Mouse (Mus musculus): ENCODE results near the gene Olfr444.

Gene Olfr444

DNA sequence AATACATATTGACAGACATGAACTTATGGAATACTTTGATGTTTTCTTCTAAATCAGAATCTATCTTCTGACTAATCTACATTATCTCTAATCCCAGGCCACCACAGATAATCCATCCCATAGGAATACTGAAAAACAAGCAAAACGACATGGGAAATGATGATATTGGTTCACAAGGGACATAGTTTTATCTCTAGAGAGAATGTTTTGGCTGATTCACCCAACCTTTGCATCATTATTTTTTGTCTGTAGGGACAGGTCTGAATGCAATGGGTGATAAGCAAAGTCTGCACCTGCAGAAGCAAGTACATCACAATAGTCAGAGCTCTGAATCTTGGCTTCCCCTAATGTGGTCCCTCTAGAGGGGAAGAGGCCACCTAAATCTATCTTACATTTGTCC, at the start of gene Olfr444:
TSS of gene Olfr444 (plus strand) at position 301 of the 400 bp plus-strand sequence.
- no peak for DNase-seq (ENCODE audit: low read depth, low spot score)

DNA sequence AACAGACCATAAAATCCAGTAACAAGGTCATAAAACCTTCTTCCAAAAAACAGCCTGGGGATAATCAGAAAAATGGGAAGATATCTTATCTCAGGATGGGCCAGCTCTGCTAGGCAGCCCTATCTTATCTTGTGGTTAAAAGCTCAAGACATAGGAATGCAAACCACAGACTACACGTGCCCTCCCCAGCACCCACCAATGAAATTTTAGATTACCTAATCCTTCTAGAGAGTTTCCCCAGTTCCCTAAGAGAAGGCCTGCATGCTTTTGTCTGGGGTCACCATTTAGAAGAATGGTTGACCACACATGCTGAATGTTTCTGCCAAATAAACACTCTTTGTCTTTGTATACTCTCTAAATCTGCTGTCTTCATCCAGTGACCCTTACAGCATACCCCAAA, 48.5 kb upstream of the Olfr444 start:
- DNase-seq (ENCODE audit: low read depth, low spot score): no peak

DNA sequence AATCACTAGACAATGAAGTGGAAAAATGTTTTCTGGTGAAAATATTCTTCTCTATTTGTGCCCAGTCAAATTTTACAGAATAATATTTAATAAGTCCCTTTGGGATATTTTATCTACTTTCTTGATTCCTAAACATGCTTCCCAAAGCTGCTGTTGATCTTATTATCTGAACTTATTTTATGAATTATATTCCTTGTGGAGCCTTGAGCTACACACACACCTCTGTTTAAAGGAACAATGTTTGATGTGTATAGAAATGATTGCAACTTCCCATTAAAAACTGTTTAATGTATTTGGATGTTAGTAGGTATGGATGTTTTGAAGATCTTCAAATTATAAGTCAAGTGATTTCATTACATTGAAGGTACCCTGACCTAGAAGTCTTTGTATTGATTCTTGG, 40.3 kb upstream of the Olfr444 start, which contains the start of gene Olfr447:
TSS of gene Olfr447 (plus strand) at position 301 of the 400 bp plus-strand sequence.
- DNase-seq (ENCODE audit: low read depth, low spot score): no peak

DNA sequence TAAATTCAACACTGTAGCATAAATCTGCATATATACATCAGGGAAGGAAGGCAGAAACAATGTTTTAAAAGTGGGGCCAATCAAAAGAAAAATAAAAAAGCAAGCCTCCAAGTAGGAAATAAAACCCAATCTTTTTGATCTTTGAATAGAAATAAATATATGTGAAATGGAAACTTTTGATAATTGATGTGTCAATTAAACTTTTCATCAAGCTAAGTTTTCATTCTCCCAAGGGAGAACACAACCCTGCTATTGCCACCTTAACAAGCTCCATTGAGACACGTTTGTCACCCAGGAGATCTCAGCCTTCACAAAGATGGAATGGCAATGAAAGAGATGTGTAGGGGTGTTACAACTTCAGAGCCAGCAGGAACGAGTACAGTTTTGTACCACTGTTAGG, 27.8 kb upstream of the Olfr444 start, which contains the start of gene Olfr446:
TSS of gene Olfr446 (plus strand) at position 301 of the 400 bp plus-strand sequence.
- no peak for DNase-seq (ENCODE audit: low read depth, low spot score)

- DNase-seq (ENCODE audit: low read depth, low spot score): no peak
These were observed 31.5 kb downstream of the Olfr444 start for GRCm38 (mm10) chr6:42980377-42980776.
